Mouse (Mus musculus): Measurements from ENCODE around the gene Tdg. TPM values are rescaled to one million over a fixed set of nuclear protein-coding genes. Genes with fewer than 3 reads are reported as not detected.

Gene Tdg
- total RNA-seq, 2 experiments from 2014 or later = 35.1 to 37.1 TPM

- DNase-seq = no peak
Measured at GRCm38 (mm10) chr10:82662267-82662990, 32.8 kb downstream of the Tdg start.

GRCm38 (mm10) chr10:82663289-82663688, 33.7 kb downstream of the Tdg start:
- DNase-seq = no peak

- no peak for DNase-seq
Measured at GRCm38 (mm10) chr10:82665951-82666350, 36.3 kb downstream of the Tdg start.

GRCm38 (mm10) chr10:82666436-82667234, 37.0 kb downstream of the Tdg start:
- peak; percentile 88 for DNase-seq

GRCm38 (mm10) chr10:82670205-82670604, 40.6 kb downstream of the Tdg start:
- DNase-seq = no peak

GRCm38 (mm10) chr10:82676949-82677348, 47.3 kb downstream of the Tdg start:
- no peak for DNase-seq

GRCm38 (mm10) chr10:82680769-82681168, 51.1 kb downstream of the Tdg start:
- DNase-seq = no peak

GRCm38 (mm10) chr10:82681639-82682038, 52.0 kb downstream of the Tdg start:
- DNase-seq = no peak

- DNase-seq = no peak
Measured at GRCm38 (mm10) chr10:82685440-82685839, 55.8 kb downstream of the Tdg start.

GRCm38 (mm10) chr10:82689681-82690211, 60.1 kb downstream of the Tdg start:
- DNase-seq = peak; percentile 22

GRCm38 (mm10) chr10:82690494-82690893, 60.9 kb downstream of the Tdg start, which contains the start of gene Glt8d2:
Gene Glt8d2, minus strand, starts transcription at chr10:82690650.
- peak; percentile 73 for DNase-seq

GRCm38 (mm10) chr10:82695956-82696355, 66.3 kb downstream of the Tdg start, which contains the start of gene Hcfc2:
Gene Hcfc2, plus strand, starts transcription at chr10:82696160.
- DNase-seq = no peak

GRCm38 (mm10) chr10:82696453-82697079, 66.9 kb downstream of the Tdg start:
- peak; percentile 22 for DNase-seq

- no peak for DNase-seq
Measured at GRCm38 (mm10) chr10:82697305-82697898, 67.8 kb downstream of the Tdg start.

GRCm38 (mm10) chr10:82698712-82699261, 69.2 kb downstream of the Tdg start:
- DNase-seq = peak; percentile 96

- peak; percentile 29 for DNase-seq
Measured at GRCm38 (mm10) chr10:82699296-82699941, 69.8 kb downstream of the Tdg start.

Other genes starting within 250 kb of the Tdg start
- gene Gm1553, start 137.2 kb upstream of the Tdg start, total RNA-seq (2021) = not detected
- 10 to 100 TPM; 38.1 to 43.4 TPM for gene 1190007I07Rik, start 6.6 kb upstream of the Tdg start, total RNA-seq (2021)
- gene Glt8d2, start 60.8 kb downstream of the Tdg start, total RNA-seq (2021) = 1 to 10 TPM; 3.5 to 5.0 TPM
- 10 to 100 TPM; 26.7 to 31.3 TPM for gene Hcfc2, start 66.3 kb downstream of the Tdg start, total RNA-seq (2021)
- 10 to 100 TPM; 26.4 to 28.8 TPM for gene Nfyb, start 134.3 kb downstream of the Tdg start, total RNA-seq (2021)
- gene Txnrd1, start 204.1 kb downstream of the Tdg start, total RNA-seq (2021) = 10 to 100 TPM; 88.4 to 96.8 TPM
- gene Eid3, start 236.8 kb downstream of the Tdg start, total RNA-seq (2021) = 1 to 10 TPM; 1.7 to 4.2 TPM